Mouse (Mus musculus): Measurements from ENCODE around the gene Pmel.

- no peak for TF ChIP-seq CTCF (conservative IDR thresholded peaks at IDR 0.05; ENCODE audit: low read length)
- no peak for TF ChIP-seq POU5F1 (IDR thresholded peaks at IDR 0.05; ENCODE audit: borderline replicate concordance, low read length)
Observed at GRCm38 (mm10) chr10:128745946-128746613, 42.1 kb downstream of the Pmel start.
